In the genomic region with DNA sequence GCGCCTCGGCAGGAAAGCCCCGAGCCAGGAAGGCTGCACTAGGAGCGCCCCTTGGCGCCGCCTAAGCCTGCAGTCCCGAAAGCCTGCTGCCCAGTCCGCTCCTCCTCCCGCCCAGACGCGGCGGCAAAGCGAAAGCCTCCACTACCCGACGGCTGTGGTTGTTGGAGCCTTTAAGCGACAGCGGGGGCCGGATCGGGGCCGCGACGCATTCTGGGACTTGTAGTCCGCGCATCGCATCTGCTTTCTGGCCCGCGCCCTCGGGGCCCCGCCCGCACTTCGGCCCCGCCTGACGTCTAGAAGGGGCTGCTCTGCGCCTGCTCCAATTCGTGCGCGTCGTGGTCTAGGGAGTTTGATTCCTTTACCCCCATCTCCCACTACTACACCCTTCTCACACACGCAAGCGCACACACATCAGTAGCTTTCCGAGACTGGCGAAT, we compare ENCODE assay signal across 8 mouse cellular contexts. TPM values are rescaled to one million over a fixed set of nuclear protein-coding genes. Genes with fewer than 3 reads are reported as not detected.
DNase-seq lines count a peak whose midpoint lies in the region; ATAC-seq lines count a peak whose summit lies in the region.

Gene Ksr1, minus strand, starts transcription at position 77 of the 437 bp plus-strand sequence.

- peak; percentile 96 for ATAC-seq in hindbrain, embryonic 11.5 days (ENCODE audit: low FRiP score)

- peak within 1 kb of the TSS; percentile 79 for H3K27ac ChIP-seq in hindbrain, embryonic 11.5 days (ENCODE audit: low read depth, low read length)

- no peaks in the 10 kb centered on the region for H3K36me3 ChIP-seq in hindbrain, embryonic 11.5 days (ENCODE audit: control insufficient read depth, insufficient read depth, low read length)

- WGBS in hindbrain, embryonic 11.5 days: 1% methylated on average over 41 of the region's 42 CpGs

- peak within 1 kb of the TSS; percentile 76 for H3K4me2 ChIP-seq in hindbrain, embryonic 11.5 days (replicated peaks; ENCODE audit: low read depth, low read length)

- H3K4me3 ChIP-seq in hindbrain, embryonic 11.5 days (ENCODE audit: low read depth, low read length): peak within 1 kb of the TSS; percentile 73

- no peaks in the 10 kb centered on the region for H3K27me3 ChIP-seq in hindbrain, embryonic 11.5 days (ENCODE audit: control insufficient read depth, insufficient read depth, low read length)

- peak within 1 kb of the TSS; percentile 81 for H3K9ac ChIP-seq in hindbrain, embryonic 11.5 days (ENCODE audit: low read depth, low read length)

- DNase-seq in MN1 (ENCODE audit: low spot score): peak; percentile 90
- peak; percentile 88 for DNase-seq in cerebellum, adult 9-10 months
- DNase-seq in frontal cortex, adult 2 months (ENCODE audit: extremely low spot score in 1 of 2, low spot score in 1 of 2): peak; percentile 89 to 95
- peak; percentile 96 for DNase-seq in hindbrain, embryonic 11.5 days (ENCODE audit: low spot score)
- DNase-seq in layer of hippocampus, postnatal 10 days (ENCODE audit: low spot score in 2 of 2): peak; percentile 91 to 94
- DNase-seq in lung, postnatal 10 days: peak; percentile 97
- peak; percentile 94 for DNase-seq in ovary, postnatal 36 days (ENCODE audit: low spot score)
- DNase-seq in thymus, postnatal 25 days: peak; percentile 92

- H3K4me1 ChIP-seq in hindbrain, embryonic 11.5 days (replicated peaks; ENCODE audit: control insufficient read depth, insufficient read depth, low read length): peaks cover 3% of the 10 kb centered on the region; the same call in 1 of the 2 replicates

- no peaks in the 10 kb centered on the region for H3K9me3 ChIP-seq in hindbrain, embryonic 11.5 days (ENCODE audit: control insufficient read depth, low read length)

RNA-seq across cellular contexts. Expression of gene Ksr1, which starts in this region (rescaled TPM):
- polyA plus RNA-seq in frontal cortex, adult 2 months (2012; rRNA removed): 47.0 and 55.7 TPM in 2 replicates
- 3.9 and 4.3 TPM in 2 replicates for polyA plus RNA-seq in hindbrain, embryonic 11.5 days (2014; fragmentation: Nextera tagmentation; extraction: Ambion mirVana)
- total RNA-seq in layer of hippocampus, postnatal 10 days (2021): 100 to 1,000 TPM in 1 of 2 experiments, 10 to 100 TPM in 1; 94.1 to 106 TPM

Comparison
In these comparisons a context has a peak if more than half of its experiments do, and no peak if none do; other contexts are left out.
1. Peak in every context shown above with its lines: DNase-seq, ATAC-seq, H3K4me3 ChIP-seq and H3K27ac ChIP-seq.